Mouse (Mus musculus): ENCODE measurements around the gene Dctpp1.

Gene Dctpp1

GRCm38 (mm10) chr7:127260309-127261111 is at the start of gene Dctpp1:
Gene Dctpp1, minus strand, starts transcription at chr7:127260709.
- DNase-seq (ENCODE audit: low read depth): peak; percentile 96

- no peak for DNase-seq (ENCODE audit: low read depth)
These were observed 49.4 kb upstream of the Dctpp1 start for GRCm38 (mm10) chr7:127309951-127310350.

- DNase-seq (ENCODE audit: low read depth): peak; percentile 87
These were observed 48.4 kb upstream of the Dctpp1 start for GRCm38 (mm10) chr7:127308887-127309286.

- no peak for DNase-seq (ENCODE audit: low read depth)
These were observed 47.9 kb upstream of the Dctpp1 start for GRCm38 (mm10) chr7:127308431-127308830.

- no peak for DNase-seq (ENCODE audit: low read depth)
These were observed 37.2 kb upstream of the Dctpp1 start for GRCm38 (mm10) chr7:127297586-127298193.

- no peak for DNase-seq (ENCODE audit: low read depth)
These were observed 36.5 kb upstream of the Dctpp1 start for GRCm38 (mm10) chr7:127296786-127297555.

- DNase-seq (ENCODE audit: low read depth): no peak
These were observed 35.6 kb upstream of the Dctpp1 start, which contains the start of gene Itgal for GRCm38 (mm10) chr7:127296098-127296497. Gene Itgal, plus strand, starts transcription at chr7:127296260.

- DNase-seq (ENCODE audit: low read depth): no peak
These were observed 29.6 kb upstream of the Dctpp1 start for GRCm38 (mm10) chr7:127290142-127290541.

GRCm38 (mm10) chr7:127289306-127289705 is 28.8 kb upstream of the Dctpp1 start:
- no peak for DNase-seq (ENCODE audit: low read depth)

GRCm38 (mm10) chr7:127287940-127288339 is 27.4 kb upstream of the Dctpp1 start:
- no peak for DNase-seq (ENCODE audit: low read depth)

GRCm38 (mm10) chr7:127285154-127285553 is 24.6 kb upstream of the Dctpp1 start:
- DNase-seq (ENCODE audit: low read depth): no peak

GRCm38 (mm10) chr7:127282190-127282589 is 21.7 kb upstream of the Dctpp1 start:
- DNase-seq (ENCODE audit: low read depth): no peak

GRCm38 (mm10) chr7:127281114-127281513 is 20.6 kb upstream of the Dctpp1 start:
- DNase-seq (ENCODE audit: low read depth): no peak

GRCm38 (mm10) chr7:127280092-127280491 is 19.6 kb upstream of the Dctpp1 start:
- DNase-seq (ENCODE audit: low read depth): no peak

GRCm38 (mm10) chr7:127278311-127278710 is 17.8 kb upstream of the Dctpp1 start:
- DNase-seq (ENCODE audit: low read depth): peak; percentile 66

- no peak for DNase-seq (ENCODE audit: low read depth)
These were observed 16.0 kb upstream of the Dctpp1 start for GRCm38 (mm10) chr7:127276519-127276961.

GRCm38 (mm10) chr7:127273925-127274789 is 13.6 kb upstream of the Dctpp1 start, which contains the start of gene Sephs2:
Gene Sephs2, minus strand, starts transcription at chr7:127274055.
- peak; percentile 95 for DNase-seq (ENCODE audit: low read depth)

GRCm38 (mm10) chr7:127273118-127273923 is 12.8 kb upstream of the Dctpp1 start:
- DNase-seq (ENCODE audit: low read depth): no peak

GRCm38 (mm10) chr7:127272566-127272965 is 12.1 kb upstream of the Dctpp1 start:
- DNase-seq (ENCODE audit: low read depth): no peak

- DNase-seq (ENCODE audit: low read depth): no peak
These were observed 10.6 kb upstream of the Dctpp1 start for GRCm38 (mm10) chr7:127271093-127271492.

GRCm38 (mm10) chr7:127270666-127271065 is 10.2 kb upstream of the Dctpp1 start:
- DNase-seq (ENCODE audit: low read depth): no peak

Data from NIH3T3 (cell line).